Mouse (Mus musculus): Measurements from ENCODE around the gene Ces2h. TPM values are rescaled to one million over a fixed set of nuclear protein-coding genes. Genes with fewer than 3 reads are reported as not detected.

Ces2h gene
- polyA plus RNA-seq, 1 experiment, result not detected

DNA sequence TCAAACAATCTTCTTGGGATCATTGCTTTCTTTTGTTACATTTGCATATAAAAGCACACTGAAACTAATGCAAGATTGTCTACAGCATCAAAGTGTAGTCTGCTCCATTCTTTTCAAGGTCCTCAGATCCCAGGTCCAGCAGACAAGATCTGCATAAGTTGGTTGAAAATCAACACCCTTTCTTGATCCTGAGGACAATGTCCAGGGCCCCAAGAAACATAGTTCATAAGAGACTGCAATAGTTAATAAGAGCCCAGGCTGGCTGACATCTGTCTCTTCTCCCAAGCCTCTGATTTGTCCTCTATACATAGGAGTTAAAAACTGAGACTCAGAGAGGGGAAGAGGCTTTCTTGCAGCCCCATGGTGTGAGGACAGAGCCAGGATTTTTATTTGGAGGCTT is 68.3 kb downstream of the Ces2h start:
- no peak for TF ChIP-seq MYOG (IDR thresholded peaks at IDR 0.05; ENCODE audit: control insufficient read depth in 1 of 3, insufficient read depth in 1 of 3, insufficient read length in 2 of 3, low read depth in 2 of 3)
- no peak for TF ChIP-seq TCF3 (IDR thresholded peaks at IDR 0.05; ENCODE audit: insufficient read length, low read depth)
- TF ChIP-seq POLR2A (IDR thresholded peaks at IDR 0.05; ENCODE audit: insufficient read length, low read depth), result no peak
- TF ChIP-seq POLR2AphosphoS2 (IDR thresholded peaks at IDR 0.05; ENCODE audit: insufficient read length, low read depth), result no peak
- Histone ChIP-seq H3K27me3 (ENCODE audit: control insufficient read depth, insufficient read depth, insufficient read length) (peaks cover 5% of the 10 kb centered on the region), H3K36me3 (ENCODE audit: control insufficient read depth, insufficient read depth) (no peaks in the 10 kb centered on the region), H3ac (ENCODE audit: control insufficient read depth, insufficient read length) (no peak overlapping the region), H3K79me2 (ENCODE audit: control insufficient read depth, insufficient read depth) (no peaks in the 10 kb centered on the region), H3K4me3 (no peak overlapping the region), H3K4me2 (ENCODE audit: low read depth) (no peak overlapping the region)

Other genes starting within 250 kb of the Ces2h start
- gene Ces2b, start 169.3 kb upstream of the Ces2h start, polyA plus RNA-seq (2012; fragmentation: generic; extraction: Trizol), result not detected
- 0.34 TPM for gene Ces2c, start 153.8 kb upstream of the Ces2h start, polyA plus RNA-seq (2012; fragmentation: generic; extraction: Trizol)
- 0.02 TPM for gene Ces2e, start 74.6 kb upstream of the Ces2h start, polyA plus RNA-seq (2012; fragmentation: generic; extraction: Trizol)
- 0.02 TPM for gene Ces2f, start 53.5 kb upstream of the Ces2h start, polyA plus RNA-seq (2012; fragmentation: generic; extraction: Trizol)
- gene Ces2g, start 39.1 kb upstream of the Ces2h start, polyA plus RNA-seq (2012; fragmentation: generic; extraction: Trizol), result 0.30 TPM
- gene Ces3a, start 47.7 kb downstream of the Ces2h start, polyA plus RNA-seq (2012; fragmentation: generic; extraction: Trizol), result not detected
- not detected for gene Ces3b, start 82.9 kb downstream of the Ces2h start, polyA plus RNA-seq (2012; fragmentation: generic; extraction: Trizol)
- gene Ces4a, start 130.9 kb downstream of the Ces2h start, polyA plus RNA-seq (2012; fragmentation: generic; extraction: Trizol), result not detected
- 38.1 TPM for gene Cbfb, start 169.8 kb downstream of the Ces2h start, polyA plus RNA-seq (2012; fragmentation: generic; extraction: Trizol)
- 16.6 TPM for gene D230025D16Rik, start 224.3 kb downstream of the Ces2h start, polyA plus RNA-seq (2012; fragmentation: generic; extraction: Trizol)